Mouse (Mus musculus) granulocyte monocyte progenitor cell, adult 5-6 weeks (primary cell): ENCODE data around the gene Mrps2. TPM values are rescaled to one million over a fixed set of nuclear protein-coding genes. Genes with fewer than 3 reads are reported as not detected.

Source experiments
- ATAC-seq: replicated peaks from 2 replicates; pipeline ENCODE4 v1.8.0; 2016; ENCODE audit warnings: mild to moderate bottlenecking, moderate TSS enrichment, inconsistent platforms; ENCODE audit not compliant: poor library complexity, severe bottlenecking
- total RNA-seq, 2 experiments: library from RNA; stranded (forward) in 1 of 2; stranded (reverse) in 1 of 2; fragments of 200-712, 200-1000 nt in 1 of 2; fragments of >200 nt in 1 of 2; fragmentation: Nextera tagmentation in 1 of 2; gene quantifications; 2 replicates each; pipeline ENCODE4 v1.2.3; 2014 to 2017

The Mrps2 gene
- total RNA-seq (2014; fragmentation: Nextera tagmentation) (61.3 and 62.9 TPM in 2 replicates), total RNA-seq (2017) (29.3 and 33.0 TPM in 2 replicates)

- ATAC-seq: peak; percentile 96
Observed at GRCm38 (mm10) chr2:28467860-28468485, at the start of gene Mrps2. TSS of gene Mrps2 (plus strand) at chr2:28468066.

- ATAC-seq: peak; percentile 43; the same call in 1 of the 2 replicates
Observed at GRCm38 (mm10) chr2:28419898-28420297, 48.0 kb upstream of the Mrps2 start.

GRCm38 (mm10) chr2:28423167-28423566 is 44.7 kb upstream of the Mrps2 start:
- peak; percentile 71; the same call in 1 of the 2 replicates for ATAC-seq

- no peak for ATAC-seq
Observed at GRCm38 (mm10) chr2:28427226-28427625, 40.6 kb upstream of the Mrps2 start.

- no peak for ATAC-seq
Observed at GRCm38 (mm10) chr2:28430846-28431245, 37.0 kb upstream of the Mrps2 start.

GRCm38 (mm10) chr2:28432811-28433210 is 35.1 kb upstream of the Mrps2 start:
- 0 out of 2 replicates have a peak, but pooled peaks have one; percentile 7 for ATAC-seq

- ATAC-seq: no peak
Observed at GRCm38 (mm10) chr2:28433512-28433911, 34.4 kb upstream of the Mrps2 start.

GRCm38 (mm10) chr2:28435401-28435800 is 32.5 kb upstream of the Mrps2 start:
- no peak for ATAC-seq

- peak; percentile 35 for ATAC-seq
Observed at GRCm38 (mm10) chr2:28440842-28441241, 27.0 kb upstream of the Mrps2 start.

GRCm38 (mm10) chr2:28445082-28445481 is 22.8 kb upstream of the Mrps2 start:
- ATAC-seq: no peak

- ATAC-seq: no peak
Observed at GRCm38 (mm10) chr2:28446181-28446514, 21.7 kb upstream of the Mrps2 start.

- ATAC-seq: peak; percentile 51
Observed at GRCm38 (mm10) chr2:28446515-28447314, 21.2 kb upstream of the Mrps2 start, which contains the start of gene Ppp1r26. TSS of gene Ppp1r26 (plus strand) at chr2:28446800.

GRCm38 (mm10) chr2:28447315-28447670 is 20.6 kb upstream of the Mrps2 start:
- ATAC-seq: no peak

GRCm38 (mm10) chr2:28451663-28452062 is 16.2 kb upstream of the Mrps2 start:
- ATAC-seq: no peak

- ATAC-seq: no peak
Observed at GRCm38 (mm10) chr2:28453539-28453938, 14.3 kb upstream of the Mrps2 start.

- no peak for ATAC-seq
Observed at GRCm38 (mm10) chr2:28456616-28457015, 11.2 kb upstream of the Mrps2 start.

- 0 out of 2 replicates have a peak, but pooled peaks have one; percentile 33 for ATAC-seq
Observed at GRCm38 (mm10) chr2:28463919-28464318, 3.9 kb upstream of the Mrps2 start.

- ATAC-seq: no peak
Observed at GRCm38 (mm10) chr2:28464919-28465318, 2.9 kb upstream of the Mrps2 start.

GRCm38 (mm10) chr2:28465836-28466518 is 1.9 kb upstream of the Mrps2 start, which contains the start of gene 1700007K13Rik:
TSS of gene 1700007K13Rik (minus strand) at chr2:28466332.
- peak; percentile 36 for ATAC-seq

GRCm38 (mm10) chr2:28468486-28469225 is 790 bp downstream of the Mrps2 start:
- ATAC-seq: no peak
